Mouse (Mus musculus) myocyte (in vitro differentiated cells): ENCODE results near the gene Prkcg.

Experiments used
- E2F4 ChIP-seq: IDR thresholded peaks from one replicate; pipeline ENCODE4 v1.6.1; 2011; ENCODE audit warnings: mild to moderate bottlenecking, control low read depth, moderate library complexity; ENCODE audit not compliant: insufficient read depth
- POLR2A ChIP-seq: IDR thresholded peaks from one replicate; pipeline ENCODE4 v1.6.1; 2011; ENCODE audit warnings: low read depth, mild to moderate bottlenecking, control low read depth, moderate library complexity; ENCODE audit not compliant: insufficient read length
- POLR2AphosphoS2 ChIP-seq: IDR thresholded peaks from one replicate; pipeline ENCODE4 v1.6.1; 2011; ENCODE audit warnings: low read depth, control low read depth; ENCODE audit not compliant: insufficient read length

DNA sequence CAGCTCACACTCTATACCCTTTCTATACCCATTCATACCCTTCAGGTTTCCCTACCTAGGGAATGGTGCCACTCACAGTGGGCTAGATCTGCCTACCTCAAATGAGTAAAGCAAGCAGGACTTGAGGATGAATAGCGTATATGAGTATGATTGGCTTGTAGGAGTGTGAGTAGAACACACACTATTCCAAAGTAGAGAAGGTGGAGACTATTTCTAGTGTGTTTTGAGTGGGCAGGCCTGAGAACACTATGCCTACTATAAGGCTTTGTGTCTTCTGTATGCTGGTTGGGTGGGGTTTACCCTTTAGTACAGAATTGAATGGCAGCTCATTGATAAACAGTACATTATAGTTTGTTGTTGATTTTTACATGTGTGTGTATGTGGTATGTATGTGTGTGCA is 34.8 kb downstream of the Prkcg start:
- no peak for TF ChIP-seq POLR2A
- no peak for TF ChIP-seq E2F4
- no peak for TF ChIP-seq POLR2AphosphoS2
